Mouse (Mus musculus): ENCODE measurements at regions not wholly inside any gene's neighbourhood (a gene's known extent, or its start where the extent isn't known, plus 50 kb on each side); places are given as distances from the start of the nearest gene placed in this dataset.

- intact Hi-C loops (cut with DNase I) = loop anchor here (5.0 to 10.0 kb wide), 4 partner anchors 481 to 1764 kb away; no protein-coding TSS in a partner anchor
- peak; percentile 74 for DNase-seq (ENCODE audit: extremely low spot score in 1 of 2, low spot score in 2 of 2)
Observed at GRCm38 (mm10) chr17:81193230-81193871, 128.5 kb upstream of the Thumpd2 start.

DNA sequence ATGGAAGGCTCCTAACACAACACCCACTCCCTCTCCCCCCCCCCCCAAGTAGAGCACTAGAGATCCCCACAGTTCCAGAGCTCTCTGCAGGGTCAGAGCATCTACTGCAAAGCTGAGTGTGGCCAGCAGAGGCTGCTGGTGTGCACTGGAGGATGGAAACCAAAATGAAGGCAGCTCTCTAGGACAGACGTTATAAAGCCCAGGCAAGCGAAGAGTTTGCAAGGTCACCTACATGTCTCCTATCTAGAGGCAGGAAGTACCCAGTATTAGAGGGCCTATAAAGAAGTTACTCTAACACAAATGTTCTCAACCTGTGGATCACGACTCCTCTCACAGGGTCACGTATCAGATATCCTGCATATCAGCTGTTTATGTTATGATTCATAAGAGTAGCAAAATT is 125.1 kb upstream of the Thumpd2 start:
- intact Hi-C loops (cut with DNase I) = loop anchor here (5.0 to 10.0 kb wide), 4 partner anchors 485 to 1767 kb away; no protein-coding TSS in a partner anchor
- peak in 1 of 2 experiments; percentile 33 for DNase-seq (ENCODE audit: extremely low spot score in 1 of 2, low spot score in 2 of 2)

GRCm38 (mm10) chr17:81185685-81186084 is 120.8 kb upstream of the Thumpd2 start:
- intact Hi-C loops (cut with DNase I) = no loop called here
- DNase-seq (ENCODE audit: extremely low spot score in 1 of 2, low spot score in 2 of 2) = no peak

GRCm38 (mm10) chr17:81180813-81181424 is 116.0 kb upstream of the Thumpd2 start:
- no peak for DNase-seq (ENCODE audit: extremely low spot score in 1 of 2, low spot score in 2 of 2)
- intact Hi-C loops (cut with DNase I) = no loop called here

DNA sequence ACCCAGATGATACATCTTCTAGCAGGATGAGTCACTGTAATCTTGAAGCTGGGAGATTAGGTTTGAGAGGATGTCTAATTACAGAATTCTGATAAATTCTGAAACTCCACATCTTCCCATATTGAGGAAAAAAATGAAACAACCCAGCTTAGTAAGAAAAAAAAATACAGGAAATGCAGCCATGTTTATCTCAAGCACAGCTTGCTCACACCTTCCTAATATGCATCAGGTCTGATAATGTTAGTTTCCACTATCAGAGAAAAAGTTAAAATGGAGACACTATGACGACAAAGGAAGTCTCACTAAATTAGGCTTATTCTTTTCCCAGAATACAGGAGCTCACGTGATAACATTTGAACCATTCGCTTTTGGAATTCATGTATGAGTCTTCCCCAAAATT is 111.4 kb upstream of the Thumpd2 start:
- intact Hi-C loops (cut with DNase I) = no loop called here
- no peak for DNase-seq (ENCODE audit: extremely low spot score in 1 of 2, low spot score in 2 of 2)

DNA sequence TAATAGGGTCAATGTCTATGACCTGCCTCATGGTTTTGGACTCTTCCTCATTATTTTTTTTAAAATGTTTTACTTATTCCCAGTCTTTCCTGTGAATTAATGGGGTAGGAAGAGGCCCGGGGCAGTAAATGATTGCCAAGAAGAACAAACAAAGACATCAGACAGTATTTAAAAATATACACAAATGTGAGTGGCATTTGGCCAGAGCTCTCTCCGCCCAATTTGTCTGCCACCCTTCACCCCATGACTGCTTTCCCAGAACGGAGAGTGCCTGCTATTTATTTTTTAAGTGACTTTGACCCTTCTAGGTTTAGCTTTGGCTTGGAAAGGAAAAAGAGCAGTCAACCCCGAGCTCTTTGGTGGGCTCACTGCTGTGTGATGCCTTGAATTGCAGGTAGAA is 111.0 kb upstream of the Thumpd2 start:
- no peak for DNase-seq (ENCODE audit: extremely low spot score in 1 of 2, low spot score in 2 of 2)
- intact Hi-C loops (cut with DNase I) = no loop called here

GRCm38 (mm10) chr17:81172943-81173342 is 108.1 kb upstream of the Thumpd2 start:
- no peak for DNase-seq (ENCODE audit: extremely low spot score in 1 of 2, low spot score in 2 of 2)
- intact Hi-C loops (cut with DNase I) = no loop called here

DNA sequence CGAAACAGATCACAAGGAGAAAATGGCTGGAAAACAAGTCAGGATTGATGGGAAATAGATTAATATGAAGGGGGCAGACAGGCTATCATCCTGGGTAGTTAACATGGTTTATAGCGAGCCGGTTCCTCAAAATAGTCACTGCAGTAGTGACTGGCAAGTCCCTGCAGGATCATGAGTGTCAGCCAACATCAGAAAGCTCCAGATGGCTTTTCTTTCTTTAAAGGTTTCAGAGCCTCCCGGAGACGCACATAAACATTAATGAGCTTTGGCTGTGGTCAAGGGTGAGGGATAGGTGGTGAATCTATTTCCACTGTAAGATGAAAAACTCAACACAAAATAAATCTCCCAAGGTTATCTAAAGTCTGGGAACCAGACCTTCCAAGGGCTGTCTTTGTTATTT is 104.2 kb upstream of the Thumpd2 start:
- intact Hi-C loops (cut with DNase I) = no loop called here
- DNase-seq (ENCODE audit: extremely low spot score in 1 of 2, low spot score in 2 of 2) = no peak

DNA sequence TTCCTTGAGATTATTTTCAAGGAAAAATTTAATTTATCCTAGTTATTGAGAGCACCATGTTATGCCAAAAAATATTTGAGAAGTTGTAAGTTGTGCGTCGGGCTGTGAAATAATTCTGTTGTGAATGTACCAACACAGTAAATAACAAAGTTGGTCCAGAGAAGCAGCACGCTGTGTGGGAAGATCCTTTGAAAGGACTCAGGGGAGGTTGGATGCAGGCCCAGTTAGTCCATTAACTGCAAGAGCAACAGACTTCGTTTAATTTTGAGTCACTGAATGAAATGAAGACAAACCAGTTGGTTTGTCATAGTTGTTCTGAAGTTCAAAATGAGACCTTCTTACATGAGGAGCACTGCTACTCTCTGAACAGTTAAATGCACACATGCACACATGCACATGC is 85.8 kb upstream of the Thumpd2 start:
- intact Hi-C loops (cut with DNase I) = no loop called here

GRCm38 (mm10) chr17:81134702-81135101 is 69.8 kb upstream of the Thumpd2 start:
- peak in 1 of 2 experiments; percentile 8 for DNase-seq (ENCODE audit: extremely low spot score in 1 of 2, low spot score in 2 of 2)
- intact Hi-C loops (cut with DNase I) = no loop called here

More for the DNA sequence above, 85.8 kb upstream of the Thumpd2 start:
- DNase-seq (ENCODE audit: extremely low spot score in 1 of 2, low spot score in 2 of 2) = peak; percentile 25 to 30

DNA sequence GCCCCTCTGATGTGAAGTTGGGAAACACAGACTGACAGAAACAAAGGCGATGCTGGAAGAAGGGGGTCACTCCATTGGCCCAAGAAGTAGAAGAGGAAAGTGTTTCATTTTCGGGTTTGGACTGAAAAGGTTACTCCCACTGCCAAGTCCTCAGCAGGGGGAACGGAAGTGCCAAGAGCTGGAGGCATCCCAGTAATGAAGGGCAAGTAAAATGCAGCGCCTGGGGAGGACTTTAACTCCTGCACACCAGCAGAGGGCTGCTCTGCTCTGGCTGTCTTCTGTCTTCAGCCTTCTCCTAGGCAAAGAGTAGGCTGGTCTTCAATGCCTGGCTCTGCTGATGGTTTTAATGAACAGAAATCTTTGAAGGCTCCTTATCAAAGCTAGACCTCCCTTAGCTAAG is 68.3 kb upstream of the Thumpd2 start:
- peak; percentile 35 to 40 for DNase-seq (ENCODE audit: extremely low spot score in 1 of 2, low spot score in 2 of 2)
- intact Hi-C loops (cut with DNase I) = no loop called here
